Mouse (Mus musculus): Measurements from ENCODE around the gene Tsc2. TPM values are rescaled to one million over a fixed set of nuclear protein-coding genes. Genes with fewer than 3 reads are reported as not detected.

Gene Tsc2
- polyA plus RNA-seq (2012; rRNA removed) = 126 and 137 TPM in 2 replicates

GRCm38 (mm10) chr17:24632167-24632812 is at the start of gene Tsc2, which contains the start of gene Nthl1:
Gene Tsc2 (minus strand): TSS chr17:24632630.
Gene Nthl1 (plus strand): TSS chr17:24632680.

GRCm38 (mm10) chr17:24669545-24670245 is 37.3 kb upstream of the Tsc2 start, which contains the start of gene Zfp598:
Gene Zfp598 (plus strand): TSS chr17:24669687.

GRCm38 (mm10) chr17:24658017-24658758 is 25.8 kb upstream of the Tsc2 start, which contains the start of gene Npw:
Gene Npw (minus strand): TSS chr17:24658457.

GRCm38 (mm10) chr17:24650070-24650616 is 17.7 kb upstream of the Tsc2 start, which contains the start of gene Slc9a3r2:
Gene Slc9a3r2 (minus strand): TSS chr17:24650327.

GRCm38 (mm10) chr17:24549618-24550415 is 82.6 kb downstream of the Tsc2 start, which contains the start of gene Pkd1:
Gene Pkd1 (plus strand): TSS chr17:24549834.

Other genes starting within 250 kb of the Tsc2 start
- gene Rnps1, start 218.1 kb downstream of the Tsc2 start, polyA plus RNA-seq (2012; rRNA removed) = 86.7 and 89.1 TPM in 2 replicates
- 83.1 and 90.4 TPM in 2 replicates for gene Eci1, start 206.0 kb downstream of the Tsc2 start, polyA plus RNA-seq (2012; rRNA removed)
- 8.1 and 11.0 TPM in 2 replicates for gene Dnase1l2, start 189.5 kb downstream of the Tsc2 start, polyA plus RNA-seq (2012; rRNA removed)
- 86.5 and 103 TPM in 2 replicates for gene E4f1, start 162.3 kb downstream of the Tsc2 start, polyA plus RNA-seq (2012; rRNA removed)
- gene Pgp, start 162.2 kb downstream of the Tsc2 start, polyA plus RNA-seq (2012; rRNA removed) = 161 and 194 TPM in 2 replicates
- gene Bricd5, start 158.7 kb downstream of the Tsc2 start, polyA plus RNA-seq (2012; rRNA removed) = 2.0 and 2.5 TPM in 2 replicates
- 45.6 and 60.0 TPM in 2 replicates for gene Mlst8, start 153.6 kb downstream of the Tsc2 start, polyA plus RNA-seq (2012; rRNA removed)
- 1.5 and 1.7 TPM in 2 replicates for gene Caskin1, start 144.0 kb downstream of the Tsc2 start, polyA plus RNA-seq (2012; rRNA removed)
- 179 and 213 TPM in 2 replicates for gene Traf7, start 104.7 kb downstream of the Tsc2 start, polyA plus RNA-seq (2012; rRNA removed)
- 0.26 and 1.8 TPM in 2 replicates for gene Rab26, start 98.4 kb downstream of the Tsc2 start, polyA plus RNA-seq (2012; rRNA removed)
- 80.1 and 86.9 TPM in 2 replicates for gene Pkd1, start 82.8 kb downstream of the Tsc2 start, polyA plus RNA-seq (2012; rRNA removed)
- gene Nthl1, start 50 bp upstream of the Tsc2 start, polyA plus RNA-seq (2012; rRNA removed) = 8.2 and 8.6 TPM in 2 replicates
- gene Slc9a3r2, start 17.7 kb upstream of the Tsc2 start, polyA plus RNA-seq (2012; rRNA removed) = 81.0 and 93.6 TPM in 2 replicates
- 0.44 and 0.66 TPM in 2 replicates for gene Npw, start 25.8 kb upstream of the Tsc2 start, polyA plus RNA-seq (2012; rRNA removed)
- gene Zfp598, start 37.1 kb upstream of the Tsc2 start, polyA plus RNA-seq (2012; rRNA removed) = 124 and 127 TPM in 2 replicates
- 4.1 and 4.6 TPM in 2 replicates for gene Syngr3, start 57.3 kb upstream of the Tsc2 start, polyA plus RNA-seq (2012; rRNA removed)
- gene Gfer, start 63.5 kb upstream of the Tsc2 start, polyA plus RNA-seq (2012; rRNA removed) = 59.1 and 69.9 TPM in 2 replicates
- gene Noxo1, start 63.6 kb upstream of the Tsc2 start, polyA plus RNA-seq (2012; rRNA removed) = 235 and 246 TPM in 2 replicates
- 43.3 and 49.1 TPM in 2 replicates for gene Tbl3, start 75.0 kb upstream of the Tsc2 start, polyA plus RNA-seq (2012; rRNA removed)
- not detected in 2 replicates for gene Rnf151, start 85.4 kb upstream of the Tsc2 start, polyA plus RNA-seq (2012; rRNA removed)
- 3,267 and 3,407 TPM in 2 replicates for gene Rps2, start 85.5 kb upstream of the Tsc2 start, polyA plus RNA-seq (2012; rRNA removed)
- gene Ndufb10, start 91.8 kb upstream of the Tsc2 start, polyA plus RNA-seq (2012; rRNA removed) = 285 and 351 TPM in 2 replicates
- 0.10 and 0.13 TPM in 2 replicates for gene Rpl3l, start 95.2 kb upstream of the Tsc2 start, polyA plus RNA-seq (2012; rRNA removed)
- 91.4 and 133 TPM in 2 replicates for gene Msrb1, start 104.0 kb upstream of the Tsc2 start, polyA plus RNA-seq (2012; rRNA removed)
- gene Hs3st6, start 120.4 kb upstream of the Tsc2 start, polyA plus RNA-seq (2012; rRNA removed) = 0.24 and 0.30 TPM in 2 replicates
- not detected in 2 replicates for gene Meiob, start 171.7 kb upstream of the Tsc2 start, polyA plus RNA-seq (2012; rRNA removed)
- gene Hagh, start 207.5 kb upstream of the Tsc2 start, polyA plus RNA-seq (2012; rRNA removed) = 165 and 180 TPM in 2 replicates
- gene Fahd1, start 217.7 kb upstream of the Tsc2 start, polyA plus RNA-seq (2012; rRNA removed) = 34.9 and 43.1 TPM in 2 replicates
- 4.1 and 4.8 TPM in 2 replicates for gene Igfals, start 233.4 kb upstream of the Tsc2 start, polyA plus RNA-seq (2012; rRNA removed)

Data from colon, adult 2 months (tissue).